Mouse (Mus musculus): ENCODE measurements around the gene Ttll11.
A peak's percentile ranks its signal among the peaks of the same experiment; 100 is the strongest.

DNA sequence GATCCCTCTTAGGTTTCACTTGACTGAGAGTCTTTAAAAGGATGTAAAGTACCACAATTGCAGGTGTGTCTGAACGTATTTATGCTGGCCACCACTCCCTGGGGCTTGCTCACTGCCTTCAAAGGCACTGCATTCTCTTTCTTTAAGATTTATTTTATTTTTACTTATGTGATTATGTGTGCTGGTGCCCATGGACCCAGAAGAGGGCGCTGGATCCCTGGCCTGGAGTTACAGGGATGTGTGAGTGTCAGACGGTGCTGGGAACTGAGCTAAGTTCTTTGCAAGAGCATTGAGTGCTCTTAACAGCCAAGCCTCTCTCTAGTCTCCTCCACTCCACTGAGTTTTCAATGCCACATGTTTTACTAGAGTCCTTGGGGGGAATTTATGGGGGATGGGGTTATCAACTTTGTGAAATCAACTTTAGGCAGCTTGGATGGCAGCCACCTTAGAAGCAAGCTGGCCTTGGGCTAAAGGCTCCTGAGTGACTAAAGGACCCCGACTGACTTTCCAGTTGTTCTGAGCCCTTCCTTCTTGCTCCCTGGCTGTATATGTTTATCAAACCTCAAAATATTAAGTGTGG lies 137.8 kb downstream of the Ttll11 start:
- TF ChIP-seq CTCF (IDR thresholded peaks at IDR 0.05; ENCODE audit: low read depth): 0 out of 2 replicates have a peak, but pooled peaks have one; percentile 11
- no peak for TF ChIP-seq EP300 (IDR thresholded peaks at IDR 0.05; ENCODE audit: low read depth)
